Mouse (Mus musculus) lung, adult 2 months (tissue): ENCODE measurements around the gene Gm42906. TPM values are rescaled to one million over a fixed set of nuclear protein-coding genes. Genes with fewer than 3 reads are reported as not detected.

Experiments
- DNase-seq: peaks from one replicate; pipeline ENCODE4 v3.0.0; 2022
- H3K4me1 ChIP-seq: fragments of 200-500 bp; 2 replicates; pipeline ENCODE4 v1.6.1; 2011; ENCODE audit warnings: low read length; ENCODE audit not compliant: control insufficient read depth, insufficient read depth
- H3K4me3 ChIP-seq: fragments of 200-500 bp; replicated peaks from 2 replicates; pipeline ENCODE3; 2011; ENCODE audit warnings: low read depth, mild to moderate bottlenecking, control low read depth, low read length; ENCODE audit errors: extremely low read depth
- CTCF ChIP-seq: fragments of 200-500 bp; IDR thresholded peaks from 2 replicates; pipeline ENCODE4 v1.5.1; 2011; ENCODE audit warnings: mild to moderate bottlenecking, low read length, control low read depth; ENCODE audit not compliant: insufficient read depth
- POLR2A ChIP-seq: fragments of 200-500 bp; IDR thresholded peaks from 2 replicates; pipeline ENCODE4 v1.6.1; 2011; ENCODE audit warnings: low read depth, mild to moderate bottlenecking, control low read depth, low read length, borderline replicate concordance; ENCODE audit errors: extremely low read depth
- WGBS: fragments of 180-500 bp; shearing (Covaris S2); methylation state at CpG from one replicate; pipeline ENCODE4 v1.1.7; 2018; 5-methylcytosine and 5-hydroxymethylcytosine counted together
- polyA plus RNA-seq: library from polyadenylated mRNA; depleted of rRNA; stranded (reverse); fragments of >200 nt; gene quantifications from 2 replicates; pipeline ENCODE4 v1.2.3, GENCODE M21; 2012

Gm42906 gene
- polyA plus RNA-seq, 1 experiment = not detected

DNA sequence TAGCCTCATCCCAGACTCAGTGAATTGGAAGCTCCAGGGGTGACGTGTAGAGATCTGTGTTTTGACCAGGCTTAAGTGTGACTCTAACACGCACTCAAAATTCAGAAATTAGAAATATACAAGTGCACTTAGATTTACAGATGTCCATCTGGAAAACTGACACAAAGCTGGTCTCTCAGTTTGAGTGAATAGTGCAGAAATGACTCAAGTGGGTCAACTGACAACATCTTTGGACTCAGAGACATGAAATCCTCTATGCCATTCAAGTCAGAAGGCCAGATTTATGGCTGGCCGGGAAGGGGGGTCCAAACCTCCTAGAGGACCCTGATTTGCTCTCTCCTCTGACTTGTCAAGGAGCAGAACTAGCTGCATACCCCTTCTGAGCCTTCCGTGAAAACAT lies 279.9 kb downstream of the Gm42906 start:
- peaks cover 13% of the 10 kb centered on the region for H3K4me1 ChIP-seq
- no peak for TF ChIP-seq CTCF
- TF ChIP-seq POLR2A = no peak
- H3K4me3 ChIP-seq = no peak overlapping the region
- no peak for DNase-seq
- WGBS = 82% methylated on average over 4 of the region's 4 CpGs

GRCm38 (mm10) chr5:151145807-151146206 lies 282.2 kb downstream of the Gm42906 start:
- Histone ChIP-seq H3K4me3 (no peak overlapping the region), H3K4me1 (peaks cover 21% of the 10 kb centered on the region)
- no peak for DNase-seq
- no peak for TF ChIP-seq POLR2A
- TF ChIP-seq CTCF = no peak
- 64% methylated on average over 5 of the region's 5 CpGs for WGBS

GRCm38 (mm10) chr5:151143955-151144354 lies 284.0 kb downstream of the Gm42906 start:
- TF ChIP-seq POLR2A = no peak
- TF ChIP-seq CTCF = no peak
- no peak overlapping the region for H3K4me3 ChIP-seq
- WGBS = 45% methylated on average over 5 of the region's 5 CpGs
- DNase-seq = no peak
- peaks cover 21% of the 10 kb centered on the region for H3K4me1 ChIP-seq

- peak; percentile 57 for DNase-seq
- no peak overlapping the region for H3K4me3 ChIP-seq
- peaks cover 21% of the 10 kb centered on the region for H3K4me1 ChIP-seq
- TF ChIP-seq POLR2A (no peak), CTCF (no peak)
- WGBS = 23% methylated on average over 11 of the region's 11 CpGs
These were observed 285.0 kb downstream of the Gm42906 start for GRCm38 (mm10) chr5:151142671-151143601.

DNA sequence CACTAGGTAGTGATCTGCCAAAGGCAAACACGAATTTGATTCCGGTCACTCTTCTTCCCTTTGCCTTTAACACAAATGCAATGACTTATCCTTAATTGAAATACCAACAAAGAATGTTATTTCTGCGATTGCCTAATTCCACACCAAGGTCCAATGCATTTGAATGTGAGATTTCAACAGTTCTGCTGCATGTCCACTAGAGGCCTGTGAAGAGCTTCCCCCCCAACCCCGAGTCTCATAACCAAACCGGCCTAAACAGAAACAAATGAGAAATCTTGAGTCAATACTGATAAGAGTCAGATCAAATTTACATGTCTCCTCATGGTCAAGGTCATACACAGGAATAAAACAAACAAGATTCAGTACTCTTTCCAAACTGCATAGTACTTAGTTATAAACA lies 285.7 kb downstream of the Gm42906 start:
- 22% methylated on average over 5 of the region's 5 CpGs for WGBS
- DNase-seq = no peak
- Histone ChIP-seq H3K4me1 (peaks cover 21% of the 10 kb centered on the region), H3K4me3 (no peak overlapping the region)
- TF ChIP-seq POLR2A (no peak), CTCF (peak; percentile 67)

DNA sequence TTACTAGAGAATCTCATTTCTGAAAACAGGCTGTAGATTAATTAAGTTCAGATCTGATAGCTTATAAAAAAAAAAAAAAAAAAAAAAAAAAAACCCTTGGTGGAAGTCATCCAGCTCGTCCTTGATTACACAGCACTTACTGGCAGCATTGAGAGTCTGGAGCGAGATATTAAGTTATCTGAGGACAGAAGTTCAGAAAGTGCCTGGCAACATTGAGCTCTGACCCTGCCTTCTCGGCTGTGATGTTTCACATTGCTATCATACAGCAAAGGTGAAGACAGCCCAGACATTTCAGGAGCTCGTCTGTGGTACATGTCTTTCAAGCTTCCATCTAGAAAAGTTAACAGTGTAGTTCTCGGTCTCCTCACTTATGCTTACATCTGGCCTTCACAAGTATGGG lies 290.1 kb downstream of the Gm42906 start:
- H3K4me3 ChIP-seq = no peak overlapping the region
- WGBS = 45% methylated on average over 5 of the region's 5 CpGs
- TF ChIP-seq CTCF (no peak), POLR2A (no peak)
- H3K4me1 ChIP-seq = peaks cover 19% of the 10 kb centered on the region
- DNase-seq = no peak

DNA sequence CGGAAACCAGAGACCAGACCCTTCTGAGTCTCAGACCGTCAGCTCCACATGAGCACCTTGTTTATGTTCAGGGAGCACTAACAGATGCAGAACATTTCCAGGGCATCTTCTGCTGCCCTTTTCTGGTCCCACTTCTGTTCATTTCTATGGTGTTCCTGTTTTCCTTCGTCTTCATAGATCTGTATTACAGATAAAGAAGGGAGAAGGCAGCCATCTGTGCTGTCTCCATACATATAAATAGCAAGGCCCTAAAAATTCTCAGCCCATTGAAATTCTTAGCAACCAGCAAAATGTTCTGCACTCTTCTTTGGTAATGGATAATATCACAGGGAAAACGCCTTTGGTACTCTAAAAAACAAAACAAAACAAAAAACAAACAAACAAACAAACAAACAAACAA lies 290.7 kb downstream of the Gm42906 start:
- whole genome bisulfite sequencing = 83% methylated on average over 4 of the region's 4 CpGs
- TF ChIP-seq CTCF (no peak), POLR2A (no peak)
- no peak for DNase-seq
- no peak overlapping the region for H3K4me3 ChIP-seq
- peaks cover 15% of the 10 kb centered on the region for H3K4me1 ChIP-seq

- 60% methylated on average over 6 of the region's 6 CpGs for WGBS
- no peak for DNase-seq
- H3K4me3 ChIP-seq = no peak overlapping the region
These were observed 292.0 kb downstream of the Gm42906 start for GRCm38 (mm10) chr5:151135965-151136364.

DNA sequence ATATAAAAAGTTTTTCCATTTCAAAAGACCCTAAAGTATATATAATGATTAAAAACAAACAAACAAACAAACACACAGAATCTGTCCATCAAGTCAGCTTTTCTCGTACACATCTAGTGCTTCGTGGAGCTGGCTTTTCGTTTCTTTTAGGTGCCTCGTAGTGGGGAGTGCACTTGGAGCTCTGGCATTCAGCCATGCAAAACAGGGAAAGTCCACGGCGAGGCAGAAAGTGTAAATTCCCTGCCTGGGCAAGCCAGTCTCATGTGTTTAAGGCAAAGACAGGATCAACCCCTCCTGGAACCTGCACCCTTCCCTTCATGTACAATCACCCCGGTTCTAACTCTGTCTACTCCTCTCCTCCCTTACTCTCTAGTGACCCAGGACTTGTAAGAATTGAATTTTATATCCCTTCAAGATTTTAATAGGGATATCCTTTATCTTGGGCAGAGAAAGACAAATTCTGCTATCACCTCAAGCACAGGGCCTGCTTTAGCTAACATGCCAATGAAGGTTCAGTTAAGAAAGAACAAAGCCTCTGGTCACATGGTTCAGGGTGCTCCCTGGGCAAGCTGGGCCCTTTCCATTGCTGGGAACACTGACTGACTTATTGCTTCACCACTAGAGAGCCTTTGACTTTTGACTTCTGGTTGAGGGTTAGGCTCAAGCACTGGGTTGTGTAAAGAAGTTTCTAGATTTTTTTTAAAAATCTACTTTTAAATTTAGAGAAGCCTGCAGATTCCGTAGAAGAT lies 292.7 kb downstream of the Gm42906 start:
- 50% methylated on average over 8 of the region's 8 CpGs for WGBS
- TF ChIP-seq CTCF (no peak), POLR2A (no peak)
- peaks cover 9% of the 10 kb centered on the region for H3K4me1 ChIP-seq
- DNase-seq = no peak
- H3K4me3 ChIP-seq = no peak overlapping the region

More at GRCm38 (mm10) chr5:151135965-151136364, 292.0 kb downstream of the Gm42906 start:
- TF ChIP-seq POLR2A (no peak), CTCF (no peak)
- peaks cover 9% of the 10 kb centered on the region for H3K4me1 ChIP-seq

DNA sequence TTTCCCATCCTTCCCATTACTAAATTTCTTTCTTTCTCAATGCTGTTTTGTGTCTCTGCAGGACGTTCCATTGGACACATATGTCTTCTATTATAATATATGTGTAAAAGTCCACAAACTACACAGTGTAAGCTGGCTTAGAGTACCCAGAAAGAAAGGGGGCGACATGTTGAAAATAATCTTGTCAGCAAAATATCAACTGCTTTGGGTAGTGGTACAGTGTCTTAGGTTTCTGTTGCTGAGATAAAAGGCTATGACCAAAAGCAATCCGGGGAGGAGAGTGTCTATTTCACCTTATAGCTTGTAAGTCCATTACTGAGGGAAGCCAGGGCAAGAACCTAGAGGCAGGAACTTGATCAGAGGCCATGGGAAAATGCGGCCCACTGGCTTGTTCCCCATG lies 293.8 kb downstream of the Gm42906 start:
- peaks cover 14% of the 10 kb centered on the region for H3K4me1 ChIP-seq
- TF ChIP-seq POLR2A = no peak
- TF ChIP-seq CTCF = no peak
- 87% methylated on average over 4 of the region's 4 CpGs for WGBS
- H3K4me3 ChIP-seq = no peak overlapping the region
- DNase-seq = no peak
